Mouse (Mus musculus) bone marrow macrophage, adult 2 months (primary cell): ENCODE measurements around the gene Speer4e.
"Not testable (repeated sequence)": the region's sequence is repeated elsewhere in the genome, so short reads cannot be mapped to it uniquely, and the experiment has no call there.

Experiments used
- CTCF ChIP-seq: IDR thresholded peaks from 2 replicates; pipeline ENCODE4 v1.5.1; 2012; ENCODE audit warnings: low read depth, mild to moderate bottlenecking, low read length, moderate library complexity
- POLR2A ChIP-seq: IDR thresholded peaks from 2 replicates; pipeline ENCODE4 v1.6.1; 2012; ENCODE audit warnings: mild to moderate bottlenecking, low read depth, low read length, borderline replicate concordance

DNA sequence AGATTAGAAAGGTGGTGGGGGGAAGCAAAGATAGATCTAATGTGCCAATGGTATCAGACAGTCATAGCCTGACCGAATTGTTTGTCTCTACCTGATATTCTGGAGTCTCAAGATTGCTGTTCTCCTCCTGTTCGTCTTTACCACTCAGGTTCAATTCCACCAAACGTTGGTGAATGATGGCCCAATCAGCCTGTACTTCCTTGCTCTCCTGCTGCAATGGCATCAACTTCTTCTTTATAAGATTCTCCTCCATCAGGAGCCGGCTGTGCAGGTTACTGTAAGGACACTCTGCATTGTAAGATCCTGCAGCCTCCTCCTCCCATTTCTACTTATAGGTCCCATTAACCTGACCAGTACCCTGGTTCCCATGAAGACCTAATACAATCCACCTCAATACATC lies 37.1 kb upstream of the Speer4e start:
- TF ChIP-seq POLR2A, CTCF: not testable (repeated sequence)
